Mouse (Mus musculus): Measurements from ENCODE around the gene Erc1. TPM values are rescaled to one million over a fixed set of nuclear protein-coding genes. Genes with fewer than 3 reads are reported as not detected.
A peak's percentile ranks its signal among the peaks of the same experiment; 100 is the strongest.

Erc1 gene
- polyA plus RNA-seq, 1 experiment from 2014 or later = 4.0 TPM

- Histone ChIP-seq H3K4me2 (ENCODE audit: low read depth, low read length) (no peak overlapping the region), H3K9ac (replicated peaks) (no peak overlapping the region), H3K27ac (ENCODE audit: low read depth) (peak overlapping the region; percentile 59), H3K4me3 (ENCODE audit: low read depth, low read length) (no peak overlapping the region), H3K4me1 (ENCODE audit: insufficient read depth) (peaks cover 8% of the 10 kb centered on the region), H3K27me3 (ENCODE audit: insufficient read depth, low read length) (no peaks in the 10 kb centered on the region), H3K9me3 (ENCODE audit: low read length) (no peaks in the 10 kb centered on the region), H3K36me3 (replicated peaks; ENCODE audit: insufficient read depth, low read length) (no peaks in the 10 kb centered on the region)
- peak; percentile 88 for ATAC-seq
- 69% methylated on average over 4 of the region's 4 CpGs for WGBS (ENCODE audit: insufficient replicate concordance)
- peak; percentile 51 for DNase-seq
- TF ChIP-seq CTCF (IDR thresholded peaks at IDR 0.05; ENCODE audit: low read depth) = no peak
- TF ChIP-seq EP300 (IDR thresholded peaks at IDR 0.05; ENCODE audit: low read depth) = no peak
Observed at GRCm38 (mm10) chr6:119738638-119739375, 109.2 kb downstream of the Erc1 start.

- H3K4me1 ChIP-seq (ENCODE audit: insufficient read depth) = peaks cover 8% of the 10 kb centered on the region
- H3K27me3 ChIP-seq (ENCODE audit: insufficient read depth, low read length) = no peaks in the 10 kb centered on the region
- H3K4me3 ChIP-seq (ENCODE audit: low read depth, low read length) = no peak overlapping the region
- H3K9me3 ChIP-seq (ENCODE audit: low read length) = no peaks in the 10 kb centered on the region
- ATAC-seq = no peak
- H3K4me2 ChIP-seq (ENCODE audit: low read depth, low read length) = no peak overlapping the region
- H3K36me3 ChIP-seq (replicated peaks; ENCODE audit: insufficient read depth, low read length) = no peaks in the 10 kb centered on the region
- peak overlapping the region; percentile 59; the same call in 1 of the 2 replicates for H3K27ac ChIP-seq (ENCODE audit: low read depth)
- no peak overlapping the region for H3K9ac ChIP-seq (replicated peaks)
- no peak for TF ChIP-seq EP300 (IDR thresholded peaks at IDR 0.05; ENCODE audit: low read depth)
- no peak for DNase-seq
- WGBS (ENCODE audit: insufficient replicate concordance) = 88% methylated on average over 4 of the region's 4 CpGs
Observed at GRCm38 (mm10) chr6:119737716-119738115, 110.3 kb downstream of the Erc1 start.

GRCm38 (mm10) chr6:119735937-119736336, 112.0 kb downstream of the Erc1 start:
- Histone ChIP-seq H3K9me3 (ENCODE audit: low read length) (no peaks in the 10 kb centered on the region), H3K4me1 (ENCODE audit: insufficient read depth) (peaks cover 8% of the 10 kb centered on the region), H3K36me3 (replicated peaks; ENCODE audit: insufficient read depth, low read length) (no peaks in the 10 kb centered on the region), H3K27me3 (ENCODE audit: insufficient read depth, low read length) (no peaks in the 10 kb centered on the region), H3K27ac (ENCODE audit: low read depth) (no peak overlapping the region), H3K4me2 (ENCODE audit: low read depth, low read length) (no peak overlapping the region), H3K9ac (replicated peaks) (no peak overlapping the region), H3K4me3 (ENCODE audit: low read depth, low read length) (no peak overlapping the region)
- ATAC-seq = no peak
- 84% methylated on average over 2 of the region's 2 CpGs for WGBS (ENCODE audit: insufficient replicate concordance)
- no peak for TF ChIP-seq CTCF (IDR thresholded peaks at IDR 0.05; ENCODE audit: low read depth)
- TF ChIP-seq EP300 (IDR thresholded peaks at IDR 0.05; ENCODE audit: low read depth) = no peak
- no peak for DNase-seq

- Histone ChIP-seq H3K27ac (ENCODE audit: low read depth) (no peak overlapping the region), H3K4me1 (ENCODE audit: insufficient read depth) (no peaks in the 10 kb centered on the region), H3K9me3 (ENCODE audit: low read length) (no peaks in the 10 kb centered on the region), H3K4me2 (ENCODE audit: low read depth, low read length) (no peak overlapping the region), H3K4me3 (ENCODE audit: low read depth, low read length) (no peak overlapping the region), H3K36me3 (replicated peaks; ENCODE audit: insufficient read depth, low read length) (no peaks in the 10 kb centered on the region), H3K27me3 (ENCODE audit: insufficient read depth, low read length) (no peaks in the 10 kb centered on the region), H3K9ac (replicated peaks) (no peak overlapping the region)
- TF ChIP-seq CTCF (IDR thresholded peaks at IDR 0.05; ENCODE audit: low read depth) (no peak), EP300 (IDR thresholded peaks at IDR 0.05; ENCODE audit: low read depth) (peak; percentile 26; the same call in 1 of the 2 replicates)
- WGBS (ENCODE audit: insufficient replicate concordance) = 58% methylated on average over 2 of the region's 2 CpGs
- ATAC-seq (no peak), DNase-seq (no peak)
Observed at GRCm38 (mm10) chr6:119731155-119731554, 116.8 kb downstream of the Erc1 start.

- 93% methylated on average over 2 of the region's 2 CpGs for WGBS (ENCODE audit: insufficient replicate concordance)
- no peaks in the 10 kb centered on the region for H3K27me3 ChIP-seq (ENCODE audit: insufficient read depth, low read length)
- DNase-seq (no peak), ATAC-seq (no peak)
- 0 out of 2 replicates have a peak, but pooled peaks cover 2% of the 10 kb centered on the region for H3K4me1 ChIP-seq (ENCODE audit: insufficient read depth)
- no peak overlapping the region for H3K4me3 ChIP-seq (ENCODE audit: low read depth, low read length)
- no peak overlapping the region for H3K27ac ChIP-seq (ENCODE audit: low read depth)
- no peak overlapping the region for H3K4me2 ChIP-seq (ENCODE audit: low read depth, low read length)
- TF ChIP-seq EP300 (IDR thresholded peaks at IDR 0.05; ENCODE audit: low read depth) (no peak), CTCF (IDR thresholded peaks at IDR 0.05; ENCODE audit: low read depth) (no peak)
- H3K9me3 ChIP-seq (ENCODE audit: low read length) = no peaks in the 10 kb centered on the region
- H3K9ac ChIP-seq (replicated peaks) = no peak overlapping the region
- H3K36me3 ChIP-seq (replicated peaks; ENCODE audit: insufficient read depth, low read length) = 0 out of 2 replicates have a peak, but pooled peaks cover 2% of the 10 kb centered on the region
Observed at GRCm38 (mm10) chr6:119715234-119715633, 132.7 kb downstream of the Erc1 start.

GRCm38 (mm10) chr6:119713961-119714360, 134.0 kb downstream of the Erc1 start:
- ATAC-seq = no peak
- Histone ChIP-seq H3K4me1 (ENCODE audit: insufficient read depth) (0 out of 2 replicates have a peak, but pooled peaks cover 2% of the 10 kb centered on the region), H3K27me3 (ENCODE audit: insufficient read depth, low read length) (no peaks in the 10 kb centered on the region), H3K36me3 (replicated peaks; ENCODE audit: insufficient read depth, low read length) (0 out of 2 replicates have a peak, but pooled peaks cover 2% of the 10 kb centered on the region), H3K9me3 (ENCODE audit: low read length) (no peaks in the 10 kb centered on the region), H3K9ac (replicated peaks) (no peak overlapping the region), H3K4me3 (ENCODE audit: low read depth, low read length) (no peak overlapping the region), H3K27ac (ENCODE audit: low read depth) (no peak overlapping the region), H3K4me2 (ENCODE audit: low read depth, low read length) (no peak overlapping the region)
- TF ChIP-seq EP300 (IDR thresholded peaks at IDR 0.05; ENCODE audit: low read depth) (no peak), CTCF (IDR thresholded peaks at IDR 0.05; ENCODE audit: low read depth) (no peak)
- 53% methylated on average over 2 of the region's 2 CpGs for WGBS (ENCODE audit: insufficient replicate concordance)
- DNase-seq = no peak

Data from liver, postnatal 0 days (tissue).